Mouse (Mus musculus) E14TG2a.4 (cell line): Measurements from ENCODE around the gene A630023A22Rik.

Source experiments
- CTCF ChIP-seq: conservative IDR thresholded peaks from 2 replicates; pipeline ENCODE4 v1.5.1; 2014; ENCODE audit warnings: low read length
- NANOG ChIP-seq: IDR thresholded peaks from 2 replicates; pipeline ENCODE4 v1.6.1; 2014; ENCODE audit warnings: borderline replicate concordance, low read length, mixed read lengths
- POU5F1 ChIP-seq: IDR thresholded peaks from 2 replicates; pipeline ENCODE4 v1.6.1; 2014; ENCODE audit warnings: low read length, borderline replicate concordance

- no peak for TF ChIP-seq CTCF
- no peak for TF ChIP-seq NANOG
- TF ChIP-seq POU5F1 = no peak
These were observed 18.4 kb upstream of the A630023A22Rik start for GRCm38 (mm10) chr14:34120923-34121351.
